Mouse (Mus musculus) gastrocnemius, postnatal 14 days (tissue): Measurements from ENCODE around the gene Rreb1. TPM values are rescaled to one million over a fixed set of nuclear protein-coding genes. Genes with fewer than 3 reads are reported as not detected.

Experiments used
- DNase-seq: peaks from one replicate; pipeline ENCODE4 v3.0.0; 2021; ENCODE audit warnings: mixed read lengths
- intact Hi-C: fragments of 180-260 bp; cut with DNase I; formaldehyde crosslinking; loops from one replicate; pipeline ENCODE4 v1.15.1; 2025; ENCODE audit warnings: low total_unique reads
- total RNA-seq, 2 experiments: library from RNA; stranded (reverse); gene quantifications; 2 replicates each; pipeline ENCODE4 v1.2.3; 2021

Rreb1 gene
- total RNA-seq, 2 experiments from 2014 or later: 26.2 to 32.9 TPM

GRCm38 (mm10) chr13:37846507-37846906, 68.3 kb downstream of the Rreb1 start:
- intact Hi-C loops: no loop called here
- no peak for DNase-seq

- intact Hi-C loops: no loop called here
- no peak for DNase-seq
Observed at GRCm38 (mm10) chr13:37846962-37847570, 68.9 kb downstream of the Rreb1 start.

GRCm38 (mm10) chr13:37847601-37848358, 69.6 kb downstream of the Rreb1 start:
- intact Hi-C loops: no loop called here
- peak; percentile 79 for DNase-seq

GRCm38 (mm10) chr13:37848438-37848837, 70.2 kb downstream of the Rreb1 start:
- intact Hi-C loops: no loop called here
- no peak for DNase-seq

DNA sequence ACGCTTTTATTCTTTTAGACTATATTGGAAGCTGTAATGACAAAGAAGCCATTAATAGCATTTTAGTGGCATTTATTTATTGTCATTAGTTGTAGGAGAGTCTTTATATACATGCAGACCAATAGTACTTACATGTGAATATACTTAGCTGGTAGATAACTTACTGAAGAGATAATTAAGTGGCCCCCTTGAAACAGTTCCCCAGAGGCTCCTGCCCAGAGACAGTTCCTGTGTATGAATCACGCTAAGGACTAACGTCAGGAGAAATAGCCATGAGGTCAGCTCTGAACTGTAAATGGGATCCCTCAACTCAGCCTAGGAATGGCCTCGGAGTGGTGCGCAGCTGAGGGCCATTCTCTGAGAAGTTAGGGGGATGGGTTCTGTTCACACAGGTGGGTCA, 73.4 kb downstream of the Rreb1 start:
- intact Hi-C loops: no loop called here
- DNase-seq: no peak

DNA sequence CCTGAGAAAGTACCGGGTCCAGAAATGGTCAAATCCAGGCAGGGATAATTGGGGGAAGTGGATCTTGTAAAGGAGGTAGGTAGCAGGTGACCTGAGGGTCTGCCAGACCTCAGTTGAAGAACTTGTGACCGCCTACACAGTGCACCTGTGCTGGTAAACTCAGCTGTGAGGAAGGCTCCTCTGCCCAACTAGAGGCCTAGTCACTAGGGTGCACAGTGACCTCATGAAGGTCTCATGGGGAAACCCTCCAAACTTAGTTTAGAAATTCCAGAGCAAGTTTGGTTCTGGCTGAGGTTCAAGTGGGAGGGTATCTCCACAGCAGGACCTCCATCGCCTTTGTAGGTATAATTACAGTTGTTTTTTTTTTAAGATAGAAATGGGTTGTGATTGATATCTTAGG, 74.7 kb downstream of the Rreb1 start:
- no peak for DNase-seq
- intact Hi-C loops: no loop called here

GRCm38 (mm10) chr13:37853441-37853840, 75.2 kb downstream of the Rreb1 start:
- intact Hi-C loops: no loop called here
- DNase-seq: no peak

DNA sequence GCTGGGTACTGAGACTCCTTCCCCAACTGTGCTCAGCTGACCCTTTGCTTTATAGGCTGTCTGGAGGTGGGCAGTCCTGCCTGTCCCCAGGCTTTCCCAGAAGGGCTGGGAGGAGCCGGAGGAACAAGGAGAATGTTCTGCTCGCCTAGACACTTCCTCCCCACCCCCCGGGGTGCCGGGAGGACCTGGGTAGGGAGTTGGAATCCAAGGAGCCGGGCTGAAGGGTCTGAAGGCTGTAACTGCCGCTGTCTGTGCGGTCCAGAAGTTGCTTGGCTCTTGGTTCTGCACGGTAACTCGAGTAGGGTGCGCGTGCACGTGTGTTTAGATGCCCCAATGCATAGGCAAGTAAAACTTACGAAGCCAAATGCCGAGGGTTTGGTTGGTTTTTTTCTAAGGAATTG, 75.8 kb downstream of the Rreb1 start:
- peak; percentile 60 for DNase-seq
- intact Hi-C loops: no loop called here

DNA sequence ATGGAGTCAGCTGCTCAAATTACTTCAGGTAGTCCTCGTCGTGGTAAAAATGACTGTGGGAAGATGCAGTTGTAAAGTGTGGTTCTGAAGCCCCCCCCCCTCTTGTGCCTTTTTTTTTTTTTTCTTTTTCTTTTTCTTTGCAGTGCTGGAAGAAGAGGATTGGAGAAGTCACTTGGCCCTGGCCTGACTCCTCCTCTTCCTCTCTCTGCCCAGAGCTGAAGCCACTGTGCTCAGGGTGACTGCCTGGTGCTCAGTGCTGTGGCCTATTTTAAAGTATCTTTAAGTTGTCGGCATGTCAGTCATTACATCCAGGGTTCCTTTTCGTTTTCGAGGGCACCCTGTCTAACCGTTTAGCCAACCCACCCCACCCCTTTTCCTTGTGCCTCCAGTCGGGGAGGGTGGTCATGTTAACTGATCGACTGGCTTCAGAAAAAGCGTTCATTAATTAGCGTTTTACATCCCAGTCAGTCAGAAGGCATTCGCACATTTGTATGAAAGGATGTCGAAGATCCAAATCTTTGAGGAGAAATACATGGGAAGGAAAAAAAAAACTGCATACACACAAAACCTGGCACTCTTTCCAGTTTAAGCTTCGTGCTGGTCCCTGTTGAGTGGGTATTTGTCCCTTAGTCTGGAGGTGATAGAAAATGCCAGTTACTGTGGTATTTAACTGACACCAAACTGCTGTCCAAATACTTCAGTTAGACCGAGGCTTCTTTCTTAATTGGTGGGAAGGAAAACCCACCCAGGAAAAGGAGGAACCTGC, 76.4 kb downstream of the Rreb1 start:
- intact Hi-C loops: no loop called here
- DNase-seq: no peak

DNA sequence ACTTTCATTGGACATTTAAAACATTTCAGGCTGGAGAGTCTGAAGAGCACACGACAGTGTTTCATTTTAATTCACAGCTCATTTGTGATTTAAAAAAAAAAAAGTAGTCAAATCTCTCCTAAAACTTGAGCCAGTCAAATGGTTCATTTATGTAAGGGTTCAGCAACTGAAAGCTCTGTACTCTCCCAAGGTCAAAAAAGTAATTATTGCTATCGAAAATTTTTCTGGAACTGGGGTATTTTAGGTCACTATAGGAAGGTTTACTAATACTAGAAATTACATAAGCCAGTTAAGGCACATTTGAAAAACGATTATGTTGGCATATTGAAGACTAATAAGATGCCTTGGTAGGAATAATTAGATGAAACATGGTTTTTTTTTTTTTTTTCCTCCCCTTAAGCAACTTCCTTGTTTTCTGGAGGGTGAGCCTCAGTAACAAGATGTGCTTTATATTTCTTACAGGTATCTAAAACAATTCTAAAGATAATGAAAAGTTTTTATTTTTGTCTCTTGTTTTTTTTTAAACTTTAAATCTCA, 77.1 kb downstream of the Rreb1 start:
- no peak for DNase-seq
- intact Hi-C loops: no loop called here

- DNase-seq: no peak
- intact Hi-C loops: no loop called here
Observed at GRCm38 (mm10) chr13:37855765-37856164, 77.6 kb downstream of the Rreb1 start.

- DNase-seq: no peak
- intact Hi-C loops: no loop called here
Observed at GRCm38 (mm10) chr13:37856537-37856936, 78.3 kb downstream of the Rreb1 start.

DNA sequence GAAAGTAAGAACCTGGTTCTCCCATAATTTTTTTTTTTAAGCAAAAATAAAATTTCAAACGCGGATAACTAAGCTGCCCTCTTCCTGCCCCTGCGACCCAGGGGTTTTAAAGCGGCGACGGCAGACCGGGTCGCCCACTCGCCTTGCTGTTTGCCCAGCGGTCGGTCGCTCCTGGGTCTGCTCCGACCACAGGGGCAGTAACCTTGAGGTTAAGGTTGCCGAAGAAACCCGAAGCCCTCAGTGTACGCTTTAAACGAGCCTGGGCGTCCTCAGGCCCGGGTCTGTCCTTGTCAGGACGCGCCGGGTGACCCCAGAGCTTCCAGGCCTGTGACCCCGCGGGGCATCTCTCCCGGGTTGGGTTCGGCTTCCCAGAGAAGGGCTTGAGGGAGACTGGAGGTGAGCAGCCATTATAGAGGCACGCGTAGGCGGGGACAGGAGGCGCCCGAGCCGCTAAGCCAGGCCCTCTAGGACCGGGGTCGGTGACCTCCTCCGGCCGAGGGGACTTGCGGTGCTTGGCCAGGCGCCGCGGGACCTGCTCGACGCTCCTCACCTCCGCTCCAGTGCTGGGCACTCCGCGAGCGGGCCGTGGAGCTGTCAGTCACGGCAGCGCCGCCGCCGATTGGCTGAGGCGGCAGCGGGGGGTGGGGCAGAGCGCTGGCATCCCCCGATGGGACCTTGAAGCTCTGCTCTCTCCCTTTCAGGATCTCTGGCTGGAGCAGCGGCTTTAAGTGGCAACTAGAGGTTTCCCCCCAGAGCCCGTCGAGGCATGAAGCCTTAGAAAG, 79.3 kb downstream of the Rreb1 start:
- DNase-seq: peak; percentile 91
- intact Hi-C loops: no loop called here

GRCm38 (mm10) chr13:37858066-37858501, 79.9 kb downstream of the Rreb1 start:
- intact Hi-C loops: no loop called here
- DNase-seq: peak; percentile 49

GRCm38 (mm10) chr13:37858508-37858907, 80.3 kb downstream of the Rreb1 start:
- DNase-seq: no peak
- intact Hi-C loops: no loop called here

DNA sequence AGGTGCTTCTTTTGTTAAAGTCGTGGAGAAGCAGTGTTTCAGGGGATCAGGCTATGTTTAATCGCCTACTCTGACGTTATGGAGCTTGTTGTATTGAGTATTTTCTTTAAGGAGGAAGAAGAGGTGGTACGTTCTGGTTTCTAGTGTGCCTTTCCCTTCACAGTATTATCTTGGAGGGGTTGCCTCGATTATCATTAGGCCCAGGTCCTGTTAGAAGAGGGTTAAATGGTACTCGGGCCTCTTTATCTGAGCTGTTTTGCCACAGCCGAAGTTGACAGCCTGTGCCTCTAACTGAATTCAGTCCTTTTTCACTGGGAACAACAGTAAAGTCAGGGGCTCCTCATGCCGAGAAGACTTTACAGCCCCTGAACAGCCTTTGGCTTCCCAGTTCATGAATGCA, 81.6 kb downstream of the Rreb1 start:
- intact Hi-C loops: no loop called here
- no peak for DNase-seq

DNA sequence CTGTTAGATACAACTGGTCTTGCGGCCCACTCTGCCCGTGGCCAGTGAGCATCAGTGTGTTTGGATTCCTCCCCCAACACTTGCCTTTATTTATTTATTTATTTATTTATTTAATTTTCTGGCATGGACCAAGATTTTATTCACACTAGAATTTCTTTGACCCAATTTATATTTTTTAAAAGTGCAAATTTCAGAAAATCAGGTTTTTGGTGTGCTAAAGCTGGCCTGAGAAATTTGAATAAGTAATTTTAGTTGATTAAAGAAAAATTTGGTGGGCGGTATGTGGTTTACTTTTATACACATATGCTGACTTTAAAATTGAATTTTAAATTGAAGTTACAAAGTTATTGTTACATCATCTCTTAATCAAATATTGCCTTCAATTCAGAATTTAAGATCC, 82.0 kb downstream of the Rreb1 start:
- DNase-seq: no peak
- intact Hi-C loops: no loop called here

DNA sequence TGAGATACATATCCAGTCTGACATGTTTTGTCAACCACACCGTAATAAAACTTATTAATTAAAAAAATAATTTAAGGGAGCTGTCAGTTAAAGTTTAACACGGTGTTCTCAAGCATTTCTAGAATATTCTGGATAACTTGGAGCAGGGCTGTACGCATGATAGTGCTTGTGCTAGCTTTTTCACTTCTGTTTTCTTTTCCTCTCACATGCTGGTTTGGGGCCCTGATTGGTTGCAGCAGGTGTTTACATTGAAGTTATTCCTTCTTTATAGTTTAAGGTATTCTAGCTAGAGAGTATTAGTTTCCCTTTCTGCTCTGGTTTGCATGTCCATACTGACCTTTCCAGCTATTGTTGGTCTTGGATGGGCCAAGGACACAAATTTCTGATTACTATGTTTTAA, 82.6 kb downstream of the Rreb1 start:
- no peak for DNase-seq
- intact Hi-C loops: no loop called here

GRCm38 (mm10) chr13:37862492-37862891, 84.3 kb downstream of the Rreb1 start:
- intact Hi-C loops: no loop called here
- DNase-seq: no peak

- no peak for DNase-seq
- intact Hi-C loops: no loop called here
Observed at GRCm38 (mm10) chr13:37863643-37864042, 85.4 kb downstream of the Rreb1 start.
